Mouse (Mus musculus) G1E (cell line): ENCODE data around the gene Fbxo36.

Experiments
- CTCF ChIP-seq: IDR thresholded peaks from 2 replicates; pipeline ENCODE4 v1.5.1; 2012; ENCODE audit warnings: low read depth, low read length, inconsistent platforms, mixed read lengths
- GATA1 ChIP-seq: IDR thresholded peaks from 2 replicates; pipeline ENCODE4 v1.6.1; 2012; ENCODE audit warnings: borderline replicate concordance, low read length, inconsistent platforms, mixed read lengths
- GATA2 ChIP-seq: IDR thresholded peaks from 2 replicates; pipeline ENCODE4 v1.6.1; 2012; ENCODE audit warnings: low read depth, low read length, inconsistent platforms, borderline replicate concordance
- TAL1 ChIP-seq: conservative IDR thresholded peaks from 2 replicates; pipeline ENCODE4 v1.6.1; 2012; ENCODE audit warnings: low read depth, low read length, inconsistent platforms, mixed read lengths

- no peak for TF ChIP-seq CTCF
- no peak for TF ChIP-seq GATA1
- no peak for TF ChIP-seq TAL1
- TF ChIP-seq GATA2: no peak
Measured at GRCm38 (mm10) chr1:84890503-84890902, 50.9 kb downstream of the Fbxo36 start.
